Mouse (Mus musculus) spleen, adult 2 months (tissue): Measurements from ENCODE around the gene Ggt5.

Source experiments
- CTCF ChIP-seq: fragments of 200-500 bp; IDR thresholded peaks from 2 replicates; pipeline ENCODE4 v1.5.1; 2011; ENCODE audit warnings: mild to moderate bottlenecking, inconsistent platforms; ENCODE audit not compliant: insufficient read depth, insufficient read length, insufficient replicate concordance; ENCODE audit errors: extremely low read depth
- POLR2A ChIP-seq: fragments of 200-500 bp; IDR thresholded peaks from 2 replicates; pipeline ENCODE4 v1.6.1; 2011; ENCODE audit warnings: low read depth, low read length, inconsistent platforms

GRCm38 (mm10) chr10:75661381-75661780 is 72.2 kb downstream of the Ggt5 start:
- TF ChIP-seq CTCF (no peak), POLR2A (no peak)
